In the genomic region with DNA sequence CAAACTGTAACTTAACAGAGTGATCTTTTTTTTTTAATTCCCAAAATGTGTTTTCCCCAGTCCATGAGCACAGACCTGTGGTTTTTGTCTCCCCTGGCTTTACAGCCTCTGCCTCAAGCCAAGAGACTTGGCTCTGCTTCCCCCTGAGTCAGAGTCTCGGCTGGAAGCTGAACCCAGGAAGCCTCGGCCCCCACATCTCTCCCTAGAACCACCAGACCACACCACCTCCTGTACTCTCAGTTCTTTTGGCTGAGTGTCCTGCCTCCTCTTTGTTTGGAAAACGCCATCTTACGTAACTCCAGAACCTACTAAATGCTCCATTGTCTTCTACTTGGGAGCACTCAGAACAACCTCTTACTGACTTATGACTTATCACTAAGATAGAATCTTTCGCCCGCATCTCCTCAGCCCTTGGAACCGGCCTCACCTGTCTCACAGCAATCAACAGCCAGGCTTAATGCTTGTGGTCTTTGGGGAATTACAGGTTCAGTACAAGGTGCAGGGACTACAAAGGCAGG, we compare ENCODE assay signal across 9 mouse cellular contexts. TPM values are rescaled to one million over a fixed set of nuclear protein-coding genes. Genes with fewer than 3 reads are reported as not detected.
A peak's percentile ranks its signal among the peaks of the same experiment; 100 is the strongest.
DNase-seq lines count a peak whose midpoint lies in the region; ATAC-seq lines count a peak whose summit lies in the region.
"Had no signal": no experiment of that assay in that cellular context is flagged by ENCODE, and none has a peak within 500 bp of the region (broad histone marks: within the 10 kb centered on the region; RNA-seq: fewer than 3 reads in every experiment).

No protein-coding gene starts in this region.

- intact Hi-C loops in heart, postnatal 25 days (cut with DNase I), result no loop called here

- 0 out of 2 replicates have a peak, but pooled peaks cover 3% of the 10 kb centered on the region for H3K9me3 ChIP-seq in embryonic facial prominence, embryonic 14.5 days (ENCODE audit: control insufficient read depth, low read length)
- H3K9me3 ChIP-seq in forebrain, embryonic 10.5 days, result no peaks in the 10 kb centered on the region; the same call in 1 of the 2 replicates

- ATAC-seq in embryonic facial prominence, embryonic 14.5 days (ENCODE audit: low read depth), result peak; percentile 45; the same call in 1 of the 2 replicates

- no peaks in the 10 kb centered on the region for H3K27me3 ChIP-seq in embryonic facial prominence, embryonic 14.5 days (replicated peaks; ENCODE audit: control insufficient read depth, insufficient read depth, low read length)
- H3K27me3 ChIP-seq in forebrain, embryonic 10.5 days (ENCODE audit: poor library complexity, severe bottlenecking), result no peaks in the 10 kb centered on the region

- peak; percentile 26 to 28 for DNase-seq in right cerebral cortex, postnatal 36 days (ENCODE audit: low spot score in 2 of 2)
- DNase-seq in right cerebral cortex, postnatal 25 days, result no peak
- peak; percentile 81 for DNase-seq in embryonic facial prominence, embryonic 14.5 days (ENCODE audit: low spot score)
- DNase-seq in heart, postnatal 25 days (ENCODE audit: low spot score), result peak; percentile 78
- DNase-seq in ovary, postnatal 10 days (ENCODE audit: low spot score), result peak; percentile 13
- DNase-seq in forebrain, embryonic 10.5 days (ENCODE audit: extremely low spot score, low spot score), result no peak
- no peak for DNase-seq in thymus, postnatal 36 days
- DNase-seq in thymus, postnatal 14 days, result no peak

- no peak overlapping the region for H3K4me2 ChIP-seq in embryonic facial prominence, embryonic 14.5 days (ENCODE audit: low read depth, low read length)

- no peak overlapping the region for H3K4me3 ChIP-seq in embryonic facial prominence, embryonic 14.5 days (ENCODE audit: low read depth, low read length)
- no peak overlapping the region for H3K4me3 ChIP-seq in forebrain, embryonic 10.5 days

- H3K4me1 ChIP-seq in embryonic facial prominence, embryonic 14.5 days (ENCODE audit: control insufficient read depth, insufficient read depth, low read length), result peaks cover 21% of the 10 kb centered on the region
- peaks cover 3% of the 10 kb centered on the region; the same call in 1 of the 2 replicates for H3K4me1 ChIP-seq in forebrain, embryonic 10.5 days

- H3K36me3 ChIP-seq in embryonic facial prominence, embryonic 14.5 days (ENCODE audit: control insufficient read depth, insufficient read depth, low read length), result no peaks in the 10 kb centered on the region
- H3K36me3 ChIP-seq in forebrain, embryonic 10.5 days (replicated peaks), result no peaks in the 10 kb centered on the region

- WGBS in embryonic facial prominence, embryonic 14.5 days, result 45% methylated on average over 7 of the region's 7 CpGs
- WGBS in forebrain, embryonic 10.5 days, result 86% methylated on average over 7 of the region's 7 CpGs

- no peak overlapping the region for H3K9ac ChIP-seq in embryonic facial prominence, embryonic 14.5 days (ENCODE audit: low read depth, low read length)

- H3K27ac ChIP-seq in embryonic facial prominence, embryonic 14.5 days (replicated peaks; ENCODE audit: low read depth, low read length), result peak overlapping the region; percentile 74
- H3K27ac ChIP-seq in forebrain, embryonic 10.5 days, result no peak overlapping the region; the same call in 1 of the 2 replicates
- H3K27ac ChIP-seq: kidney, postnatal 0 days had no signal

RNA-seq across cellular contexts. Expression of gene Sspn, which starts 36.9 kb away (rescaled TPM):
- 17.7 and 19.1 TPM in 2 replicates for polyA plus RNA-seq in embryonic facial prominence, embryonic 14.5 days (2014; fragmentation: Nextera tagmentation; extraction: Ambion mirVana)
- total RNA-seq in heart, postnatal 25 days (2021), result 100 to 1,000 TPM; 136 to 145 TPM
- 1.4 and 1.8 TPM in 2 replicates for polyA plus RNA-seq in forebrain, embryonic 10.5 days (2016; fragmentation: Nextera tagmentation; extraction: Ambion mirVana)

Comparison
In these comparisons a context has a peak if more than half of its experiments do, and no peak if none do; other contexts are left out.
1. DNase-seq: peak in right cerebral cortex, postnatal 36 days (2 of 2), embryonic facial prominence, embryonic 14.5 days (single experiment), heart, postnatal 25 days (single experiment) and ovary, postnatal 10 days (single experiment); none in right cerebral cortex, postnatal 25 days (single experiment), forebrain, embryonic 10.5 days (single experiment), thymus, postnatal 36 days (0 of 2) and thymus, postnatal 14 days (single experiment).